Mouse (Mus musculus): ENCODE measurements around the gene Ptprm. TPM values are rescaled to one million over a fixed set of nuclear protein-coding genes. Genes with fewer than 3 reads are reported as not detected.

Ptprm gene
- polyA plus RNA-seq, 1 experiment from 2014 or later = 19.9 TPM

DNA sequence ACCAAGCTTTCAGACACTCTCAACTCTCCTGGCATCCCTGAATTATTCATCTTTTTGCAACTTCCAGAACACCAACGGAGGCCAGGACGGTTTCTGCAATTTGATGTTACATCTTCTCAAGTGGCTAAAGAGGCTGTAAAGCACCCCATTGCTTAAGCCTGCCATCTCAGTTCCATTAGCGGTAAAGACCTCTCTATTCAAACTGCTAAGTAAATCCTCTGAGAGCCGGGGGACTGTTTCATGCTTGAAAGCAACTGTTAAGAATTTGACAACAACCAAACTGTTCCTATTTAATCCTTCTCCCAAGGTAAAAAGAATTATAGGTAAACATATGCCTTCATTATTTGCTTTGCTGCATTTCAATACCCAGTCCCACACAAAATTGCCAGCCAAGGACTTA, 51.7 kb downstream of the Ptprm start:
- Histone ChIP-seq H3K27ac (ENCODE audit: low read depth, low read length) (no peak overlapping the region), H3K4me2 (ENCODE audit: low read length) (no peak overlapping the region), H3K27me3 (replicated peaks; ENCODE audit: control insufficient read depth, insufficient read depth, low read length) (no peaks in the 10 kb centered on the region), H3K9ac (ENCODE audit: low read depth, low read length) (no peak overlapping the region), H3K4me1 (ENCODE audit: control insufficient read depth, insufficient read depth, low read depth, low read length) (peaks cover 2% of the 10 kb centered on the region), H3K4me3 (ENCODE audit: low read length) (no peak overlapping the region), H3K9me3 (ENCODE audit: control insufficient read depth, low read length) (no peaks in the 10 kb centered on the region), H3K36me3 (ENCODE audit: control insufficient read depth, insufficient read depth, low read length) (no peaks in the 10 kb centered on the region)
- WGBS = 33% methylated on average over 4 of the region's 4 CpGs
- ATAC-seq = no peak

- WGBS = 85% methylated on average over 4 of the region's 4 CpGs
- no peak for ATAC-seq
- Histone ChIP-seq H3K4me3 (ENCODE audit: low read length) (no peak overlapping the region), H3K9ac (ENCODE audit: low read depth, low read length) (no peak overlapping the region), H3K27me3 (replicated peaks; ENCODE audit: control insufficient read depth, insufficient read depth, low read length) (no peaks in the 10 kb centered on the region), H3K27ac (ENCODE audit: low read depth, low read length) (no peak overlapping the region), H3K4me1 (ENCODE audit: control insufficient read depth, insufficient read depth, low read depth, low read length) (peaks cover 2% of the 10 kb centered on the region), H3K36me3 (ENCODE audit: control insufficient read depth, insufficient read depth, low read length) (no peaks in the 10 kb centered on the region), H3K9me3 (ENCODE audit: control insufficient read depth, low read length) (no peaks in the 10 kb centered on the region), H3K4me2 (ENCODE audit: low read length) (no peak overlapping the region)
Observed at GRCm38 (mm10) chr17:67302074-67302473, 52.2 kb downstream of the Ptprm start.

- WGBS = 94% methylated on average over 4 of the region's 4 CpGs
- no peak overlapping the region for H3K27ac ChIP-seq (ENCODE audit: low read depth, low read length)
- no peak overlapping the region for H3K4me3 ChIP-seq (ENCODE audit: low read length)
- no peaks in the 10 kb centered on the region for H3K36me3 ChIP-seq (ENCODE audit: control insufficient read depth, insufficient read depth, low read length)
- ATAC-seq = no peak
- peaks cover 2% of the 10 kb centered on the region for H3K4me1 ChIP-seq (ENCODE audit: control insufficient read depth, insufficient read depth, low read depth, low read length)
- H3K27me3 ChIP-seq (replicated peaks; ENCODE audit: control insufficient read depth, insufficient read depth, low read length) = no peaks in the 10 kb centered on the region
- no peaks in the 10 kb centered on the region for H3K9me3 ChIP-seq (ENCODE audit: control insufficient read depth, low read length)
- H3K4me2 ChIP-seq (ENCODE audit: low read length) = no peak overlapping the region
- H3K9ac ChIP-seq (ENCODE audit: low read depth, low read length) = no peak overlapping the region
Observed at GRCm38 (mm10) chr17:67301367-67301766, 52.9 kb downstream of the Ptprm start.

DNA sequence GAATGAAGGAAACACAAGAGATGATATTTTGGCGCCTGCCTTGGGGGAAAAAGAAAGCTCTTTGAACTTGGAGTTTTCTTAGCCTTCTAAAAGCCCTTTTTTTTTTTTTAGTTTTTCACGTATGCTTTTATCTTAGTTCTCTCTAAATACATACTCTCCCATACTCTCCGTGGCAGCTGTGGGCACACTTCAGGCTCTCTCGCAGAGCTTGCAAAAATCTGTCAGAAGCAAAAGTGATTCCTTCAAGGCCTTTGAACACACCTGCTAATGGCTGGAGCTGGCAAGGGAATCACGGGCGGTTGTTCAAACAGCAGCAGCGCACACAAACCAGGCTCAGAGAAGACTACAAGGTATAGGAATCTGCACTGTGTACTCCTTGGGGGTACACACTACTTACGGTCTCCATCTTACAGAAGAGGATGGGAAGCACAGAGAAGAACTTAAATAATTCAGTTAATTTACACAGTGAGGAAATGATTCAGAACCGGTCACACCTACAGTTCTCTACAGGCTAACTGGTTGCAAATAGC, 55.9 kb downstream of the Ptprm start:
- Histone ChIP-seq H3K4me3 (ENCODE audit: low read length) (no peak overlapping the region), H3K9ac (ENCODE audit: low read depth, low read length) (no peak overlapping the region), H3K4me1 (ENCODE audit: control insufficient read depth, insufficient read depth, low read depth, low read length) (peaks cover 1% of the 10 kb centered on the region), H3K27me3 (replicated peaks; ENCODE audit: control insufficient read depth, insufficient read depth, low read length) (no peaks in the 10 kb centered on the region), H3K4me2 (ENCODE audit: low read length) (no peak overlapping the region), H3K9me3 (ENCODE audit: control insufficient read depth, low read length) (no peaks in the 10 kb centered on the region), H3K27ac (ENCODE audit: low read depth, low read length) (no peak overlapping the region), H3K36me3 (ENCODE audit: control insufficient read depth, insufficient read depth, low read length) (no peaks in the 10 kb centered on the region)
- 80% methylated on average over 9 of the region's 9 CpGs for WGBS
- no peak for ATAC-seq

- H3K4me1 ChIP-seq (ENCODE audit: control insufficient read depth, insufficient read depth, low read depth, low read length) = no peaks in the 10 kb centered on the region
- H3K36me3 ChIP-seq (ENCODE audit: control insufficient read depth, insufficient read depth, low read length) = no peaks in the 10 kb centered on the region
- H3K27ac ChIP-seq (ENCODE audit: low read depth, low read length) = no peak overlapping the region
- no peaks in the 10 kb centered on the region for H3K9me3 ChIP-seq (ENCODE audit: control insufficient read depth, low read length)
- H3K4me2 ChIP-seq (ENCODE audit: low read length) = no peak overlapping the region
- 88% methylated on average over 13 of the region's 13 CpGs for WGBS
- ATAC-seq = no peak
- H3K9ac ChIP-seq (ENCODE audit: low read depth, low read length) = no peak overlapping the region
- no peak overlapping the region for H3K4me3 ChIP-seq (ENCODE audit: low read length)
- H3K27me3 ChIP-seq (replicated peaks; ENCODE audit: control insufficient read depth, insufficient read depth, low read length) = no peaks in the 10 kb centered on the region
Observed at GRCm38 (mm10) chr17:67296604-67297595, 57.4 kb downstream of the Ptprm start.

DNA sequence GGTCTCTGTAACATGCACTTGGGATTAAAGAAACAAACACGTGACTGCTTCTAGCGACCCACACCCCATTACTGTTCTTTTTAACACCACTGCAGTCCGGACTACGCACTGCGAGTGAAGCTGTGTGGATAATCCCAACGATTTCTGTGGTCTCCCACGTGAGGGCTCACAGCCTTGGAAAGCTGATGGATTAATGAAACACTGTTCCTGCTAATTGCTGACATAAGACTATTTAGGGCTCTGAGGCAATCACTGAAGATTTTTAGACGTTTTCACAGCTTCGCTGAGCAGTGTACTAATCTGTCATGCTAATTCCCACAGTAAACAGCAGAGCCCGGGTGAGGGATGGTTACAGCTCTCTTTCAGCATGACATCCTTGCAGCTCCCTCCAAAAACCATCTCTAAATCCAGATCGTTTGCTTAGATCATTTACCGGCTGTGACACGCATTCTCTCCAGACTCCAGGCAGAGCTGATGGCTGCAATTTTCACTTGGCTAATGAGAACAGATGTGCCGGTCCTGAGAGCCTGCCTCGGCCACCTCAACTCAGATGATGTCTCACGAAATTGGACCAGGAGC, 63.5 kb downstream of the Ptprm start:
- no peak overlapping the region for H3K9ac ChIP-seq (ENCODE audit: low read depth, low read length)
- ATAC-seq = peak; percentile 91
- WGBS = 18% methylated on average over 16 of the region's 16 CpGs
- peak overlapping the region; percentile 32 for H3K4me2 ChIP-seq (ENCODE audit: low read length)
- peaks cover 11% of the 10 kb centered on the region for H3K4me1 ChIP-seq (ENCODE audit: control insufficient read depth, insufficient read depth, low read depth, low read length)
- H3K27ac ChIP-seq (ENCODE audit: low read depth, low read length) = peak overlapping the region; percentile 42
- H3K36me3 ChIP-seq (ENCODE audit: control insufficient read depth, insufficient read depth, low read length) = no peaks in the 10 kb centered on the region
- no peak overlapping the region for H3K4me3 ChIP-seq (ENCODE audit: low read length)
- H3K9me3 ChIP-seq (ENCODE audit: control insufficient read depth, low read length) = no peaks in the 10 kb centered on the region
- no peaks in the 10 kb centered on the region for H3K27me3 ChIP-seq (replicated peaks; ENCODE audit: control insufficient read depth, insufficient read depth, low read length)

DNA sequence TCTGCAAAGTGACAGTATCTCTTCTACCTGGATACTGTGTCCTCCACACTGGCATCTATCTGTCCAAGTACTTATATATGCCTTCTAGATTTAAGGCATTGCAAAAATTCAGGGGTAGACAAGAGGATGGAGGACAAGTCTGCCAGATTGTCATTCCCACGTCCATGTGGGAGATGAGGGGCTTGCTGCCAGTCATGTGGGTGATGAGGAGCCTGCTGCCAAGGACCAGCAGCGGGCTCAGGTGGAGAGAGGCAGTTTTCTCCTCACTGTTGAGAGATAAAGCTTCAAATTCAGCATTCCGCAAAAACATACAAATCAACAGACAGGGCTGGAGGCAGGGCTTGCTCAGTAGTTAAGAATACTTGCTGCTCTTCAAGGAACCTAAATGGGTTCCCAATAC, 66.8 kb downstream of the Ptprm start:
- peaks cover 11% of the 10 kb centered on the region for H3K4me1 ChIP-seq (ENCODE audit: control insufficient read depth, insufficient read depth, low read depth, low read length)
- no peaks in the 10 kb centered on the region for H3K9me3 ChIP-seq (ENCODE audit: control insufficient read depth, low read length)
- 79% methylated on average over 3 of the region's 3 CpGs for WGBS
- no peaks in the 10 kb centered on the region for H3K36me3 ChIP-seq (ENCODE audit: control insufficient read depth, insufficient read depth, low read length)
- no peak overlapping the region for H3K4me2 ChIP-seq (ENCODE audit: low read length)
- H3K4me3 ChIP-seq (ENCODE audit: low read length) = no peak overlapping the region
- H3K27ac ChIP-seq (ENCODE audit: low read depth, low read length) = no peak overlapping the region
- no peaks in the 10 kb centered on the region for H3K27me3 ChIP-seq (replicated peaks; ENCODE audit: control insufficient read depth, insufficient read depth, low read length)
- H3K9ac ChIP-seq (ENCODE audit: low read depth, low read length) = no peak overlapping the region
- ATAC-seq = no peak

- no peaks in the 10 kb centered on the region for H3K36me3 ChIP-seq (ENCODE audit: control insufficient read depth, insufficient read depth, low read length)
- H3K4me2 ChIP-seq (ENCODE audit: low read length) = no peak overlapping the region
- H3K27me3 ChIP-seq (replicated peaks; ENCODE audit: control insufficient read depth, insufficient read depth, low read length) = no peaks in the 10 kb centered on the region
- H3K9ac ChIP-seq (ENCODE audit: low read depth, low read length) = no peak overlapping the region
- H3K9me3 ChIP-seq (ENCODE audit: control insufficient read depth, low read length) = no peaks in the 10 kb centered on the region
- no peak overlapping the region for H3K4me3 ChIP-seq (ENCODE audit: low read length)
- H3K27ac ChIP-seq (ENCODE audit: low read depth, low read length) = no peak overlapping the region
- no peak for ATAC-seq
- H3K4me1 ChIP-seq (ENCODE audit: control insufficient read depth, insufficient read depth, low read depth, low read length) = no peaks in the 10 kb centered on the region
- 62% methylated on average over 13 of the region's 13 CpGs for WGBS
Observed at GRCm38 (mm10) chr17:67281640-67282170, 72.6 kb downstream of the Ptprm start.

Measured in hindbrain, embryonic 16.5 days (tissue).